Mouse (Mus musculus) forelimb bud, embryonic 11.5 days (tissue): ENCODE data around the gene 6820408C15Rik.

Experiments
- DNase-seq: peaks from one replicate; pipeline ENCODE4 v3.0.0-alpha.2; 2012; ENCODE audit warnings: low read depth, low spot score

6820408C15Rik gene

DNA sequence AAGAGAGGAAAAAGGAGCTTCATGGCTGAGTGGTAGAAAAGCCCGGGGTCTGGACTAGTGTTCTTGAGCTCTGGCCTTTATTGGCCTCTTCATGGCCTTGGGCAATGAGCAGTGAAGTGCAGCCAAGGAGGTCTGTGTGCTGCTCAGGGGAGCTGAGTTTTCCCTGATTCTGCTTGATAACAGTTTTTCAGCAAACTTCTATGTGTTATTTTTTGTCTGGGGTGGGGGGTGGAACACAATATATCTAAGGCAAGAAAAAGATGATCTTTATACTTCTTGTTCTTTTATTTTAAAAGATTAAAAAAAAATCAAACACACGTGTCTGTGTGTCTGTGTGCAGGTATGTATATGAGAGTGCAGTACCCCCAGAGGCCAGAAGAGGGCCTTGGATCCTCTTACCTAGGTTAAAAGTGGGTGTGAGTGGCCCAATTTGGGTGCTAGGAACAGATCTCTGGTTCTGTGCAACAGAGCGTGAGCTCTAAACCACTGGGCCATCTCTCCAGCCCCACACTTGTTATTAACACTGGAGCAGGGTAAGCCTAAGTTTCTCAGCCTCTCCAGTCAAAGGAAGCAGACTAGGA is 49.3 kb downstream of the 6820408C15Rik start, which contains the start of gene Defb23:
Gene Defb23 (minus strand): TSS at position 51 of the 581 bp plus-strand sequence.
- no peak for DNase-seq

DNA sequence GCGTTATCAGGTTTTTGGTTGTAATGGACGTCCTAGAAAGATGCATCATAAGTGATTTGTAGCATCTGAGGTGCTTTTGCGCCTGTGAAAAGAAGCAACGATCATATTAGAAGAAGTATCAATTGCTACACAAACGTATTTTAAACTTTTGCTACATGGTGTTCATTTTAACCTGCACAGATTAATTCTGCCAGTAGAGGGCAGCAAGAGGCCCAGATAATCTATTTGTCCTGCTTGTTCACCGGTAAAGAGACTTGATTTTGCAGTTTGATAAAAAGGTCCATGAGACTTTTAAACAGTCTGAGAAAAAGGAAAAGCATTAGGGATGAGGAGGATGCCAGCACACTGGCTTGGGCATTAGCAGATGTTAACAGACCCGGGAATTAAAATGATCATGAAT is 55.6 kb downstream of the 6820408C15Rik start:
- peak; percentile 61 for DNase-seq

GRCm38 (mm10) chr2:152472434-152472833 is 57.0 kb downstream of the 6820408C15Rik start:
- no peak for DNase-seq

DNA sequence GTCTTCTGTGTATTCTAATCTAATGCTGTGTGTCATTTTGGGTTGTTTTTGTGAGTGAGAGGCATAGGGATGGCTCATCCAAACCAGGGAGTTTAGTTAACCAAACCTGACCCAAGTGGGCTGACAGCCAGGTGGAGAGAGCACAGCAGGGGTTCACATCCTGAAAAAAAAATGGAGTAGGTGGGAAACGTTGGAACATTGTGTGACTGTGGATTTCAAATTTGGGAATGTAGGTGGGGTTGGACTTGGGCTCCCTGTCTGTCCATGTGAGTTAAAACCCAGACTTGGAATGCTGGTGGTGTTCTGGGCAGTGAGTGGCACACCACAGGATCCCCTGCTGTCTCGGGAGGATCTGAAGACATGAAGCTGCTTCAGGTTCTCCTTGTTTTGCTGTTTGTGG is 61.4 kb downstream of the 6820408C15Rik start, which contains the start of gene Defb20:
Gene Defb20 (plus strand): TSS at position 301 of the 400 bp plus-strand sequence.
- DNase-seq: no peak

GRCm38 (mm10) chr2:152480881-152481280 is 65.5 kb downstream of the 6820408C15Rik start:
- no peak for DNase-seq

GRCm38 (mm10) chr2:152481726-152482125 is 66.3 kb downstream of the 6820408C15Rik start:
- DNase-seq: no peak

- peak; percentile 8 for DNase-seq
These were observed 71.6 kb downstream of the 6820408C15Rik start for GRCm38 (mm10) chr2:152487024-152487423.

DNA sequence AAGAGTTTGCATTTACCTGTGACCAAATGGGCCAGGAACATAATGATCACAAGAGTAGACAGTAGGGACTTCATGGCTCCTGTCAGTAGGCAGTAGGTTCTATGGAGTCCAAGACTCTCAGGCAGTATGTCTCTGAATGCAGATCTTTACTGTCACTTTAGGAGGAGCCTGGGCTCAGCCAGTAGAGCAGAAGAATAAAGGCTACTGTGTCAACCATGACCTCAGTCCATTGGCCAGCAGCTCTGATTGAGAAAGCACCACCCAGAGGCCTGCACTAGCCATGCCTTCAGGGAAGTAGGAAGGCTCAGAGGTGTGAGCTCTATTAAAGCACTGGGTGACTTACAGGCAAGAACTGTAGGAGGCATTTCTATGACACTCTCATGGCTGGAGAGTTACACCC is 74.7 kb downstream of the 6820408C15Rik start, which contains the start of gene Defb22:
Gene Defb22 (minus strand): TSS at position 101 of the 400 bp plus-strand sequence.
- DNase-seq: no peak

- DNase-seq: no peak
These were observed 77.8 kb downstream of the 6820408C15Rik start for GRCm38 (mm10) chr2:152493151-152493550.
